Mouse (Mus musculus): ENCODE data around the gene Usp9y. TPM values are rescaled to one million over a fixed set of nuclear protein-coding genes. Genes with fewer than 3 reads are reported as not detected.
A peak's percentile ranks its signal among the peaks of the same experiment; 100 is the strongest.

Gene Usp9y
- total RNA-seq (2021): not detected

GRCm38 (mm10) chrY:1459682-1460081, at the start of gene Usp9y:
Gene Usp9y, minus strand, starts transcription at chrY:1459782.
- no peak for DNase-seq

- no peak for DNase-seq
Observed at GRCm38 (mm10) chrY:1293708-1294107, 165.9 kb downstream of the Usp9y start.

DNA sequence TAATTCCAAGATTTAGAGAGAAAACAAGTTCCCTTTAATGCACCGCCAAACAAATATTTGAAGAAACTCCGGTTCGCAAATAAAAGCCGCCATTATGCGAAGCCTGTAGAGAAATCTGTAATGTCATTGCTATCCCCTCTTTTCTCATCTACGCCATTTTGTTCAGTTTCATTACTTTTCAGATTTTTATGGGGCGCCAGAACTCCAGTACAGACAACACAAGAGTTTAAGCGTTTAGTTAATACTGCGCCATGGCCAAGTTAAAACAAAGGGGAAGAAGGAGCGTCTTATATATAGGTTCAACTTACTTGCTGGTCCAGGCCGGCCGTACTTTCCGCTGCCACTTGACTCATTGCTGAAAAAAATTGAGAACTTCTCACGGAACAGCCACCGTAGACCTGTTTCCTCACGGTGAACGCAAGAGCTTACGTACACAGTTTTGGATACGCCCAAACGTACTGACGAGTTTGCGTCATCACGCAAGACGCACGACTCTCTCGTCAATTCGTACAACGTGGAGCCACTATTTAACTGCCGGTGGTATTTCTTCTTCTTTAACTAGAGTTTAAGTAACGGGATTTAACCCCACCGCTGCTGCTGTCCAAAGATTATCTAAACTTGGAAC, 173.3 kb downstream of the Usp9y start, which contains the start of gene Ddx3y:
Gene Ddx3y, minus strand, starts transcription at position 459 of the 625 bp plus-strand sequence.
- DNase-seq: peak in 1 of 2 experiments; percentile 64

- DNase-seq: no peak
Observed at GRCm38 (mm10) chrY:1285735-1286134, 173.8 kb downstream of the Usp9y start.

Other genes starting within 250 kb of the Usp9y start
- gene Uty, start 214.0 kb downstream of the Usp9y start, total RNA-seq (2021): 10 to 100 TPM in 1 of 2 experiments, not detected in 1; 31.2 TPM
- 10 to 100 TPM in 1 of 2 experiments, not detected in 1; 46.5 TPM for gene Ddx3y, start 173.2 kb downstream of the Usp9y start, total RNA-seq (2021)

All from layer of hippocampus, postnatal 36 days (tissue).